Mouse (Mus musculus) kidney, postnatal 14 days (tissue): ENCODE results near the gene Ucma.

Experiments used
- DNase-seq: peaks from one replicate; pipeline ENCODE4 v3.0.0; 2022; ENCODE audit warnings: mixed read lengths

Ucma gene

GRCm38 (mm10) chr2:5011898-5012490 lies 36.1 kb downstream of the Ucma start:
- DNase-seq: no peak

- peak; percentile 95 for DNase-seq
Observed at GRCm38 (mm10) chr2:5012491-5013324, 36.8 kb downstream of the Ucma start, which contains the start of gene Mcm10. Mcm10 (minus strand) TSS chr2:5012791.

- DNase-seq: no peak
Observed at GRCm38 (mm10) chr2:5014616-5015015, 38.7 kb downstream of the Ucma start.

GRCm38 (mm10) chr2:5015527-5015926 lies 39.6 kb downstream of the Ucma start:
- DNase-seq: no peak

- no peak for DNase-seq
Observed at GRCm38 (mm10) chr2:5016922-5017321, 41.0 kb downstream of the Ucma start.

- no peak for DNase-seq
Observed at GRCm38 (mm10) chr2:5019708-5020107, 43.8 kb downstream of the Ucma start.

GRCm38 (mm10) chr2:5023275-5023674 lies 47.4 kb downstream of the Ucma start:
- no peak for DNase-seq

GRCm38 (mm10) chr2:5023699-5024399 lies 47.9 kb downstream of the Ucma start:
- no peak for DNase-seq

- DNase-seq: no peak
Observed at GRCm38 (mm10) chr2:5025162-5025733, 49.3 kb downstream of the Ucma start.

GRCm38 (mm10) chr2:5027057-5027456 lies 51.1 kb downstream of the Ucma start:
- no peak for DNase-seq

- no peak for DNase-seq
Observed at GRCm38 (mm10) chr2:5028047-5028446, 52.1 kb downstream of the Ucma start.

GRCm38 (mm10) chr2:5029808-5030207 lies 53.9 kb downstream of the Ucma start:
- DNase-seq: no peak

- no peak for DNase-seq
Observed at GRCm38 (mm10) chr2:5031215-5031614, 55.3 kb downstream of the Ucma start.

- no peak for DNase-seq
Observed at GRCm38 (mm10) chr2:5032665-5033064, 56.7 kb downstream of the Ucma start.

- peak; percentile 14 for DNase-seq
Observed at GRCm38 (mm10) chr2:5033546-5034420, 57.9 kb downstream of the Ucma start.

GRCm38 (mm10) chr2:5034801-5035200 lies 58.9 kb downstream of the Ucma start:
- no peak for DNase-seq

GRCm38 (mm10) chr2:5035241-5035640 lies 59.3 kb downstream of the Ucma start:
- DNase-seq: no peak
